Mouse (Mus musculus) right cerebral cortex, postnatal 10 days (tissue): ENCODE data around the gene Ndufaf8.

Experiments used
- DNase-seq, 2 experiments: peaks; one replicate each; pipeline ENCODE4 v3.0.0; 2021; ENCODE audit warnings: low spot score in 2 of 2

Ndufaf8 gene

GRCm38 (mm10) chr11:120098588-120099511, at the start of gene Ndufaf8, which contains the start of gene Tepsin:
TSS of gene Ndufaf8 (plus strand) at chr11:120098928.
TSS of gene Tepsin (minus strand) at chr11:120098731.
- peak; percentile 98 for DNase-seq

- DNase-seq, result no peak
Measured at GRCm38 (mm10) chr11:120049067-120049466, 49.7 kb upstream of the Ndufaf8 start.

GRCm38 (mm10) chr11:120051124-120051811, 47.5 kb upstream of the Ndufaf8 start:
- no peak for DNase-seq

GRCm38 (mm10) chr11:120052274-120052673, 46.5 kb upstream of the Ndufaf8 start:
- no peak for DNase-seq

GRCm38 (mm10) chr11:120053846-120054245, 44.9 kb upstream of the Ndufaf8 start:
- DNase-seq, result no peak

DNA sequence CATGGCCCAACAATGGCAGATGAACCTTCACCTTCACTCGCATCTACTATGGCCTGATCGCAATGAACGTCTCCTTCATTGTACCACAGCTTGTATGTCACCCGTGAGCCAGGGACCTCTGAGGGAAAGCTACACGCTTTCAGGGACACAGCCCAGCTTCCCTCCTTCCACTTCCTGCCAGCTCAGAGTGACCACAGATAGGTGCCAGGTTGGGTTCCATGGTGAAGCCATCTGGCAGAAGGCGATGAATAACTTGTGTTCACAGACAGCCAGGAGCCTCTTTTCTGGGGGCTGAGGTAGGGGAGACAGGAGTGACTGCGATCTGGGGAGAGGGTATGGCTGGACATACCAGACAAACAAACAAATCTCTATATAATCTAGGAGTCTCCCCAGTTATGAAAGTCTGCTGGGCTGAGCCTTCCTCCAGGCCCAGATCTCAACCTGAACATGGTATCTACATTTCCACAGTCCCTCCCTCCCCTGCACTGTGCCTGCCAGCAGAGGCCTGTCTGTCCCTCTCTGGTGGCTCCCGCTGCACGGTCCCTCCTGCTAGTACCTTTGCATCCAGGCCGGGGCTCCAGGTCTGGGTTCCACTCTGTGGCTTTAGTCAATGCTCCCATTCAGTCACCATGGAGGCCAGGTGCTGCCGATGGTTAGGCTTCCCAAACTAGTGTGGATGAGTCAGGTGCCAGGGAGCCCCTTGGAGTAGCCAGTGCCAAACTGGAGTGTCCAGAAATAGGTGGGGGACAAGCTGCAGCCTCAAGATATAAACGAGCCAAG, 42.6 kb upstream of the Ndufaf8 start:
- no peak for DNase-seq

DNA sequence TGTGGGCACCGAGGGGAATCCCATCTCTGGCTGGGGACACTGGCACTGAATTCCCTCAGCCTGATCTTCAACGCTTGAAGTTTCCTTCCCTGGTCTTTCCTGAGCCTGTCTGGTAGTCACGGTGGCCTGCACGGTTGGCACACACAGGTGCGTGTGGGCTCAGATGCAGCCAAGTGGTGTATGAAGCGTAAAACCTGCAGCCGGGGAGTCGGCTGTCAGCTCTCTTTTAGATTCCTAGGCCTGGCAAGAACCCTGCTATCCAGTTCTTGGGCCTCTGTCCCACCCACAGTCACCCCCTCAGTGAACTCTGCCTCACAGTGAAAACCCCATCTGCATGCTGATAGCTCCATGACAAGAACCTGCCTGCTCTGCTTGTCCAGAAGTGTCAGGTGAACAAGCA, 38.1 kb upstream of the Ndufaf8 start:
- no peak for DNase-seq

DNA sequence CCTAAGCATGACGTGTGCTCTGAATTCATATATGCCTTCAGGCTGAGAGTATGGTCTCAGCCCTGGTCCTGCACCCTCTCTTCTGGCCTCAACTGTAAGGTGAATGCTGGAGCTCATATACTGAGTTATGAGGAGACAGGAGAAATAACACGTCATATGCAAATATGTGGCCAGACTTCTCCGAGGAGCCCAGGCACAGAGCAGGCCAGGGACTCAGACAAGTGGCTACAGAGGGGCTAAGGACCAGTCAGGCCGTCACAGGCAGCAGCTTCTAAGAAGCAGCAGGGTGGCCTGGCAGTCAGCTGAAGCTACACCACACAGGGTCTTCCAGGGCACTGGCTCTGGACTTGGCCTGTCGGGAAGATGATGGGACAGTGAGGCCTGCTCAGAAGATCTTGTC, 35.4 kb upstream of the Ndufaf8 start:
- DNase-seq, result no peak

- no peak for DNase-seq
Measured at GRCm38 (mm10) chr11:120064006-120064667, 34.6 kb upstream of the Ndufaf8 start.

DNA sequence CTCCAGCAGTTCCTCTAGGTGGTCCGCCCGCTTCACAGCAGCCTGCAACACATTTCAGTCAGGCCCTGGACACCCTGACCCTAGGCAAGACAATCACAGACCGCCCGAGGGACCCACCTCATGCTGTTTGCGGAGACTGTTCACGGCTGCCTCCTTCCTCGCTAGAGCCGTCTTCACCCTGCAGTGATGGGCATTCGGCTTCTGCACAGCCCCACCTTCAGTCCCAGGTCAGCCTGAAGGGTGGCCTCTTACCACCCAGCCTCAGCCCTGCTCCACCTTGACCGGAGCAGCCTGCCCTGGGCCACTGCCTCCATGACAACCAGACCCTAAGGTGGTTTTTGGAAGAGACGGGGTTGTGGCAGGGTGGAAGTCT, 34.1 kb upstream of the Ndufaf8 start:
- DNase-seq, result no peak

GRCm38 (mm10) chr11:120065291-120065690, 33.4 kb upstream of the Ndufaf8 start:
- peak in 1 of 2 experiments; percentile 73 for DNase-seq

DNA sequence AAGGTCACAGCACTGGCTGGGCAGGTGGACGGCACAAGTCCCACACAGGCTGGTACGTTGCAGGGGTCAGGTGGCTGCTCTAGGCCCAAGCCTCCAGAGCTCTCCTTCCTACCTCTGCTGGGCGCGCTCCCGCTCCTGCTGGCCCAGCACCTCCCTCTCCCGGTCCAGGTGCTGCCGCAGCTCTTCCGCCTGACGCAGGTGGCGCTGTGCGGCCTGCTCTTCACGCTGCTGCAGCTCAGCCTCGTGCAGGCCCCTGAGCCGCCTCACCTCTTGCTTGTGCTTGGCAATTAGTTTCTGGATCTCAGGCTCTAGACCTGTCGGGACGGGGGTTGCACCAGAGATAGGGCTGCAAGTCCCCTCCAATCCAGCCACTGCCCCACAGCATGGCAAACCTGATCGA, 30.9 kb upstream of the Ndufaf8 start:
- no peak for DNase-seq

- DNase-seq, result no peak
Measured at GRCm38 (mm10) chr11:120069261-120069660, 29.5 kb upstream of the Ndufaf8 start.

DNA sequence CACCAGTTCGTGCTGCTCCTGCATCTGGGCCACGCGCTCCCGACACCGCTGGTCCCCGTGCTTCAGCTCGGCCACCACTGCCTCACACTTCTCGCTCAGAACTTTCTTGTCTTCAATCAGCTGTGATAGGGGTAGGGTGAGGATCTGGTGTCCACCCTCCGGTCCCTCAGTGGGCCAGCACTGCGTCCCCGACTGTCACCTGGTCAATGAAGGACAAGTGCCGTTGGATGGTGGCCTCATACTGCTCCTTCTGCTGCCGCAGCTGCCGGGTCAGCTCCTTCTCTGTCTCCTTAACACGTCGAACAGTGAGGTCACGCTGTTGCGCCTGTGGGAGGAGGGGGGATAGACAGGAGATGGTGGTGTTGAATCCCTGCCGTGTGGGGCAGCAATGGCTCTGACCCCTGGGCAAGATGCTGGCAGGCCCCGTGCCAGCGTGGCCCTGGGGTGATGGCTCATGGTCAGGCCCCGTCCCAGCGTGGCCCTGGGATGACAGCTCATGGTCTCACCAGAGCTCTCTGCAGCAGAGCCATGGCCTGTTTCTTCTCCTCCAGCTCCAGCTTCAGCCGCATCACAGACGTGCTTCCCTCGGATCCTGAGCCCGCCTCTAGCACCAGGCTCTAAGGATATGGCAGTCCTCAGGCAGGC, 28.3 kb upstream of the Ndufaf8 start:
- no peak for DNase-seq

- DNase-seq, result no peak
Measured at GRCm38 (mm10) chr11:120071065-120071464, 27.7 kb upstream of the Ndufaf8 start.

DNA sequence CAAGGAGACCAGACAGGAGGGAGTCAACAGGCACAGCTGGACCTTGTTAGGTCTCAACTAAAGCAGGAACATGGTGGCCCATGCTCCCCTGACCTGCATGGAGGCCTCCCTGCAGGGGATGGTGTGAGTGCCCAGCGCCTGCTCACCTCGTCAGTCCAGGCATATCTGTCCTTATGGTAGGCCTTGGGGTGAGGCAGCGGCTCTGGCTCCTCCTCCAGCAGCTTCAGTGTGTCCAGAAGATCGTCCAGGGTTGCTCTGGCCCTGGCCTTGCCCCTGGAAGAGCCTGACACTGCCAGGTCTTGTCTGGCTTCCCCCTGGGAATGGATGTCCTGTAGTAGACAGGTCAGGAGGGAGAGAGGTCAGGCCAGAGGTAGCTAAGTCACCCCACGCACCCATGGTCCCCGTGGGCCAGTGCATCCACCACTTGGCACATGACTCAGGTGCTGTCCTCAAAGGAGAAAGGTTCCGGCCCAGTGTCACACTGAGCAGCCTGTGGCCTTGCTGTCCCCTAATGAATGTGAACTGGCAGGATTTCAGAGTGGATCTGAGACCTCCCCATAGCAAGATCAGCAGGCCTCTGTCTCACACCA, 26.9 kb upstream of the Ndufaf8 start:
- DNase-seq, result no peak

DNA sequence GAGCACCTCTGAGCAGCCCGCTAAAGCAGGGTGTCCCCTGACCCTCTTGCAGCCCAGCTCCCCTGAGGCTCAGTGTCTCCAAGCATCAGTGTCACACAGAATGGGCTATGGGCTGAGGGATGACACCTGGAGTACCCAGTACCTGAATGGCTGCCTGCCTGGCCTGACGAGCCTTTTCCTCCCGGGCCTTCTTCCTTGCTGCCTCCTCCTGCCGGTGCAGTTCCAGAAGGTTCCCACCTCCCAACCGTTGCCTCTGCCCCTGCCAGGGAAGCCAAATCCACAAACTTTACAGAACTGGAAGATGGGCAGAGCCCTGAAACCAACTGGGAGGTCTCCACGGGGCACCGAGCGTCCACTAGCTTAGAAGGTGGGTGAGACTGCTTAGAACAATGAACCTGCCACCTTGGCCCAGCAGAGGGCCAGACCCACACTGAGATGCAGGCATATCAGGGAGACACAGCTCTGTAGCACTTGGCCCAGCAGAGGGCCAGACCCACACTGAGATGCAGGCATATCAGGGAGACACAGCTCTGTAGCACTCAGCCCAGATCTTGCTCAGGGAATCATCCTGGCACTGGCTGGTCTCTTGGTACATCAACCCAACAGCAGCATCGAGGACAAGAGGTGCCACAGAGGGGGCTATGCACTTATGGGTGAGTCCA, 25.6 kb upstream of the Ndufaf8 start:
- no peak for DNase-seq

- no peak for DNase-seq
Measured at GRCm38 (mm10) chr11:120076191-120076590, 22.5 kb upstream of the Ndufaf8 start.

- DNase-seq, result no peak
Measured at GRCm38 (mm10) chr11:120080282-120080681, 18.4 kb upstream of the Ndufaf8 start.
